Comparison of ENCODE assay signal across 8 mouse cellular contexts in genomic region chr4:72198877-72199411, GRCm38 (mm10). TPM values are rescaled to one million over a fixed set of nuclear protein-coding genes. Genes with fewer than 3 reads are reported as not detected.
DNase-seq lines count a peak whose midpoint lies in the region; ATAC-seq and TF ChIP-seq lines count a peak whose summit lies in the region.

No protein-coding gene starts in this region.

- no peaks in the 10 kb centered on the region for H3K36me3 ChIP-seq in forebrain, embryonic 11.5 days (ENCODE audit: control insufficient read depth, insufficient read depth, low read length)
- no peaks in the 10 kb centered on the region for H3K36me3 ChIP-seq in heart, embryonic 16.5 days (ENCODE audit: control insufficient read depth, insufficient read depth)
- peaks cover 3% of the 10 kb centered on the region for H3K36me3 ChIP-seq in liver, embryonic 14.5 days (replicated peaks; ENCODE audit: control insufficient read depth, insufficient read depth, low read depth)
- no peaks in the 10 kb centered on the region for H3K36me3 ChIP-seq in neural tube, embryonic 11.5 days (ENCODE audit: control insufficient read depth, insufficient read depth, low read length)
- no peaks in the 10 kb centered on the region for H3K36me3 ChIP-seq in stomach, embryonic 16.5 days (ENCODE audit: control insufficient read depth, insufficient read depth, low read length)

- peak; percentile 62 for DNase-seq in CD4-positive helper T cell, adult 2 months (ENCODE audit: low read depth, low spot score)
- DNase-seq in forebrain, embryonic 11.5 days (ENCODE audit: low spot score) = peak; percentile 88
- peak; percentile 81 to 86 for DNase-seq in kidney, postnatal 36 days
- peak; percentile 35 to 69 (median 68) for DNase-seq in liver, embryonic 14.5 days (ENCODE audit: low read depth in 3 of 3, low spot score in 3 of 3)
- peak; percentile 86 for DNase-seq in neural tube, embryonic 11.5 days (ENCODE audit: low spot score)

- peaks cover 3% of the 10 kb centered on the region; the same call in 1 of the 2 replicates for H3K4me1 ChIP-seq in brown adipose tissue, adult 24 weeks (ENCODE audit: control insufficient read depth, insufficient read depth, insufficient read length, low read length)
- peaks cover 4% of the 10 kb centered on the region; the same call in 1 of the 2 replicates for H3K4me1 ChIP-seq in forebrain, embryonic 11.5 days (replicated peaks; ENCODE audit: control insufficient read depth, insufficient read depth, low read length)
- peaks cover 18% of the 10 kb centered on the region for H3K4me1 ChIP-seq in heart, embryonic 16.5 days (ENCODE audit: control insufficient read depth, insufficient read depth, low read length)
- H3K4me1 ChIP-seq in liver, embryonic 14.5 days (replicated peaks; ENCODE audit: control insufficient read depth in 2 of 2, insufficient read depth in 2 of 2, low read length in 1 of 2) = peaks cover 3 to 8% of the 10 kb centered on the region in 2 experiments; a peak in 3 of 4 replicates
- peaks cover 17% of the 10 kb centered on the region; the same call in 1 of the 2 replicates for H3K4me1 ChIP-seq in neural tube, embryonic 11.5 days (ENCODE audit: control insufficient read depth, insufficient read depth, low read length)
- H3K4me1 ChIP-seq in stomach, embryonic 16.5 days (ENCODE audit: control insufficient read depth, insufficient read depth, low read length) = peaks cover 28% of the 10 kb centered on the region

- ATAC-seq in forebrain, embryonic 11.5 days (replicated peaks; ENCODE audit: low FRiP score) = peak; percentile 34
- peak; percentile 12; the same call in 1 of the 2 replicates for ATAC-seq in heart, embryonic 16.5 days (replicated peaks; ENCODE audit: extremely low read depth, insufficient read depth, low FRiP score)
- ATAC-seq in liver, embryonic 14.5 days (ENCODE audit: insufficient read depth) = peak; percentile 32
- peak; percentile 20 for ATAC-seq in neural tube, embryonic 11.5 days (ENCODE audit: insufficient read depth, low FRiP score, low TSS enrichment)
- ATAC-seq in stomach, embryonic 16.5 days (ENCODE audit: insufficient read depth, low FRiP score) = peak; percentile 42

- H3K4me2 ChIP-seq in forebrain, embryonic 11.5 days (ENCODE audit: low read depth, low read length, severe bottlenecking) = peak overlapping the region; percentile 69
- peak overlapping the region; percentile 92 for H3K4me2 ChIP-seq in heart, embryonic 16.5 days (ENCODE audit: low read depth, low read length)
- H3K4me2 ChIP-seq in liver, embryonic 14.5 days (ENCODE audit: low read depth) = peak overlapping the region; percentile 97
- peak overlapping the region; percentile 62 for H3K4me2 ChIP-seq in neural tube, embryonic 11.5 days (ENCODE audit: low read depth)
- peak overlapping the region; percentile 69 for H3K4me2 ChIP-seq in stomach, embryonic 16.5 days (ENCODE audit: low read depth, low read length)

- H3K9me3 ChIP-seq in forebrain, embryonic 11.5 days (ENCODE audit: control insufficient read depth, low read length) = no peaks in the 10 kb centered on the region
- H3K9me3 ChIP-seq in heart, embryonic 16.5 days (replicated peaks; ENCODE audit: control insufficient read depth, low read length) = no peaks in the 10 kb centered on the region
- no peaks in the 10 kb centered on the region for H3K9me3 ChIP-seq in liver, embryonic 14.5 days (ENCODE audit: control insufficient read depth, low read length)
- H3K9me3 ChIP-seq in neural tube, embryonic 11.5 days (ENCODE audit: control insufficient read depth, low read length) = no peaks in the 10 kb centered on the region
- H3K9me3 ChIP-seq in stomach, embryonic 16.5 days (replicated peaks; ENCODE audit: control insufficient read depth, low read length) = no peaks in the 10 kb centered on the region

- TF ChIP-seq EP300 in liver, embryonic 14.5 days (IDR thresholded peaks at IDR 0.05; ENCODE audit: low read depth) = no peak

- 1% methylated on average over 22 of the region's 22 CpGs for WGBS in forebrain, embryonic 11.5 days
- WGBS in heart, embryonic 16.5 days = 4% methylated on average over 22 of the region's 22 CpGs
- WGBS in liver, embryonic 14.5 days (ENCODE audit: insufficient replicate concordance) = 1% methylated on average over 22 of the region's 22 CpGs
- 2% methylated on average over 22 of the region's 22 CpGs for WGBS in neural tube, embryonic 11.5 days
- under 1% methylated on average over 22 of the region's 22 CpGs for WGBS in stomach, embryonic 16.5 days

- H3K27ac ChIP-seq in brown adipose tissue, adult 24 weeks (replicated peaks; ENCODE audit: low read depth, low read length) = peak overlapping the region; percentile 69
- peak overlapping the region; percentile 43; the same call in 1 of the 2 replicates for H3K27ac ChIP-seq in forebrain, embryonic 11.5 days (ENCODE audit: low read depth, low read length)
- H3K27ac ChIP-seq in heart, embryonic 16.5 days (ENCODE audit: low read length) = no peak overlapping the region
- no peak overlapping the region for H3K27ac ChIP-seq in liver, embryonic 14.5 days
- H3K27ac ChIP-seq in neural tube, embryonic 11.5 days (ENCODE audit: low read depth, low read length) = no peak overlapping the region
- peak overlapping the region; percentile 96 for H3K27ac ChIP-seq in stomach, embryonic 16.5 days (ENCODE audit: low read length)

- H3K4me3 ChIP-seq in brown adipose tissue, adult 24 weeks (ENCODE audit: insufficient read depth, low read depth, low read length) = peak overlapping the region; percentile 74
- H3K4me3 ChIP-seq in forebrain, embryonic 11.5 days (ENCODE audit: low read depth, low read length) = peak overlapping the region; percentile 93
- peak overlapping the region; percentile 78 for H3K4me3 ChIP-seq in heart, embryonic 16.5 days (ENCODE audit: low read length)
- peak overlapping the region; percentile 70 to 84 for H3K4me3 ChIP-seq in liver, embryonic 14.5 days (ENCODE audit: insufficient read depth in 1 of 2, low read depth in 2 of 2, low read length in 2 of 2)
- H3K4me3 ChIP-seq in neural tube, embryonic 11.5 days (ENCODE audit: low read depth, low read length) = peak overlapping the region; percentile 89
- peak overlapping the region; percentile 74 for H3K4me3 ChIP-seq in stomach, embryonic 16.5 days (replicated peaks; ENCODE audit: low read length)

- peak overlapping the region; percentile 96 for H3K9ac ChIP-seq in forebrain, embryonic 11.5 days (ENCODE audit: low read length)
- H3K9ac ChIP-seq in heart, embryonic 16.5 days (ENCODE audit: low read length) = peak overlapping the region; percentile 84
- H3K9ac ChIP-seq in liver, embryonic 14.5 days (replicated peaks) = peak overlapping the region; percentile 74
- peak overlapping the region; percentile 88 for H3K9ac ChIP-seq in neural tube, embryonic 11.5 days (ENCODE audit: low read length)
- peak overlapping the region; percentile 90 for H3K9ac ChIP-seq in stomach, embryonic 16.5 days (ENCODE audit: low read length)

- H3K27me3 ChIP-seq in forebrain, embryonic 11.5 days (ENCODE audit: control insufficient read depth, insufficient read depth, low read length) = no peaks in the 10 kb centered on the region
- peaks cover 37% of the 10 kb centered on the region for H3K27me3 ChIP-seq in heart, embryonic 16.5 days (ENCODE audit: control insufficient read depth, insufficient read depth, low read length)
- peaks cover 18% of the 10 kb centered on the region for H3K27me3 ChIP-seq in liver, embryonic 14.5 days (ENCODE audit: control insufficient read depth, insufficient read depth, low read length)
- no peaks in the 10 kb centered on the region for H3K27me3 ChIP-seq in neural tube, embryonic 11.5 days (ENCODE audit: control insufficient read depth, insufficient read depth, low read length)
- no peaks in the 10 kb centered on the region for H3K27me3 ChIP-seq in stomach, embryonic 16.5 days (ENCODE audit: control insufficient read depth, insufficient read depth, low read length)

- peak; percentile 88 for TF ChIP-seq CTCF in liver, embryonic 14.5 days (IDR thresholded peaks at IDR 0.05; ENCODE audit: low read depth)

RNA-seq across cellular contexts. Expression of gene Tle1, which starts 1.8 kb away (rescaled TPM):
- polyA plus RNA-seq in brown adipose tissue, adult 24 weeks (2012; ENCODE audit: insufficient read depth, insufficient read length, missing spikeins) = 10.5 and 12.5 TPM in 2 replicates
- 61.6 and 63.9 TPM in 2 replicates for polyA plus RNA-seq in forebrain, embryonic 11.5 days (2014; fragmentation: Nextera tagmentation; extraction: Ambion mirVana)
- polyA plus RNA-seq in heart, embryonic 16.5 days (2015; fragmentation: Nextera tagmentation; extraction: Ambion mirVana) = 6.2 and 6.4 TPM in 2 replicates
- 9.1 and 9.4 TPM in 2 replicates for polyA plus RNA-seq in liver, embryonic 14.5 days (2012; rRNA removed)
- 5.8 and 7.7 TPM in 2 replicates for polyA plus RNA-seq in liver, embryonic 14.5 days (2014; fragmentation: Nextera tagmentation; extraction: Ambion mirVana)
- polyA plus RNA-seq in neural tube, embryonic 11.5 days (2014; fragmentation: Nextera tagmentation; extraction: Ambion mirVana) = 46.4 and 51.9 TPM in 2 replicates
- 10.7 and 12.8 TPM in 2 replicates for polyA plus RNA-seq in stomach, embryonic 16.5 days (2015; fragmentation: Nextera tagmentation; extraction: Ambion mirVana)

Comparison
In these comparisons a context has a peak if more than half of its experiments do, and no peak if none do; other contexts are left out.
1. H3K27ac ChIP-seq: peak in brown adipose tissue, adult 24 weeks (single experiment), forebrain, embryonic 11.5 days (single experiment) and stomach, embryonic 16.5 days (single experiment); none in heart, embryonic 16.5 days (single experiment), liver, embryonic 14.5 days (single experiment) and neural tube, embryonic 11.5 days (single experiment).
2. Peak in every context shown above with its lines, with median percentiles within 50 percentile points of each other: DNase-seq, H3K4me3 ChIP-seq, ATAC-seq, H3K4me2 ChIP-seq and H3K9ac ChIP-seq.